Mouse (Mus musculus) lung, embryonic 15.5 days (tissue): Measurements from ENCODE around the gene Hbp1. TPM values are rescaled to one million over a fixed set of nuclear protein-coding genes. Genes with fewer than 3 reads are reported as not detected.

ENCODE experiments used
- polyA plus RNA-seq: library from polyadenylated mRNA; unstranded; fragments of >200 nt; fragmentation: Nextera tagmentation; extraction: Ambion mirVana; gene quantifications from 2 replicates; pipeline ENCODE4 v1.2.1, GENCODE M21; 2015

The Hbp1 gene
- polyA plus RNA-seq, 1 experiment from 2014 or later = 133 TPM

Other genes starting within 250 kb of the Hbp1 start
- gene Gpr22, start 236.6 kb downstream of the Hbp1 start, polyA plus RNA-seq = 0.34 and 0.79 TPM in 2 replicates
- 21.4 and 24.6 TPM in 2 replicates for gene Prkar2b, start 110.8 kb upstream of the Hbp1 start, polyA plus RNA-seq